Mouse (Mus musculus) cerebellum, adult 2 months (tissue): ENCODE results near the gene Gm13272.
"Not testable (repeated sequence)": the region's sequence is repeated elsewhere in the genome, so short reads cannot be mapped to it uniquely, and the experiment has no call there.

Experiments used
- CTCF ChIP-seq: fragments of 200-500 bp; IDR thresholded peaks from 2 replicates; pipeline ENCODE4 v1.5.1; 2011; ENCODE audit warnings: low read depth, mild to moderate bottlenecking, control low read depth, low read length, moderate library complexity, borderline replicate concordance; ENCODE audit not compliant: insufficient read depth
- POLR2A ChIP-seq: fragments of 200-500 bp; IDR thresholded peaks from 2 replicates; pipeline ENCODE4 v1.6.1; 2011; ENCODE audit warnings: low read length, control low read depth, borderline replicate concordance; ENCODE audit not compliant: insufficient read depth

GRCm38 (mm10) chr4:88762341-88762740 is 17.3 kb upstream of the Gm13272 start:
- TF ChIP-seq CTCF, POLR2A: not testable (repeated sequence)
